Mouse (Mus musculus) liver, embryonic 12.5 days (tissue): ENCODE data around the gene Tiprl. TPM values are rescaled to one million over a fixed set of nuclear protein-coding genes. Genes with fewer than 3 reads are reported as not detected.

Experiments used
- ATAC-seq: fragments of 200-750 bp; cut with Nextera tagmentation; 2 replicates; pipeline ENCODE4 v1.8.0; 2017; ENCODE audit warnings: moderate number of reproducible peaks, mild to moderate bottlenecking, moderate library complexity
- H3K27ac ChIP-seq: fragments of 300-500 bp; sonication (generic); 2 replicates; pipeline ENCODE4 v1.5.1; 2016; ENCODE audit warnings: mild to moderate bottlenecking
- H3K27me3 ChIP-seq: fragments of 300-500 bp; sonication (generic); replicated peaks from 2 replicates; pipeline ENCODE4 v1.6.1; 2016; ENCODE audit warnings: mild to moderate bottlenecking, moderate library complexity
- H3K36me3 ChIP-seq: fragments of 300-500 bp; sonication (generic); 2 replicates; pipeline ENCODE4 v1.6.1; 2016; ENCODE audit warnings: mild to moderate bottlenecking, moderate library complexity
- H3K4me1 ChIP-seq: fragments of 300-500 bp; sonication (generic); 2 replicates; pipeline ENCODE4 v1.6.1; 2016
- H3K4me2 ChIP-seq: fragments of 300-500 bp; sonication (generic); 2 replicates; pipeline ENCODE4 v1.6.1; 2016; ENCODE audit warnings: mild to moderate bottlenecking, moderate library complexity
- H3K4me3 ChIP-seq: fragments of 300-500 bp; sonication (generic); 2 replicates; pipeline ENCODE4 v1.5.1; 2016; ENCODE audit warnings: mild to moderate bottlenecking, moderate library complexity
- H3K9ac ChIP-seq: fragments of 300-500 bp; sonication (generic); 2 replicates; pipeline ENCODE4 v1.6.1; 2016; ENCODE audit warnings: mild to moderate bottlenecking, moderate library complexity
- H3K9me3 ChIP-seq: fragments of 300-500 bp; sonication (generic); replicated peaks from 2 replicates; pipeline ENCODE4 v1.6.1; 2016; ENCODE audit warnings: mild to moderate bottlenecking, moderate library complexity
- WGBS: fragments of 180-500 bp; shearing (Covaris S2); methylation state at CpG from one replicate; pipeline ENCODE4 v1.1.7; 2016; ENCODE audit not compliant: insufficient replicate concordance; 5-methylcytosine and 5-hydroxymethylcytosine counted together
- polyA plus RNA-seq: library from polyadenylated mRNA; unstranded; fragments of >200 nt; fragmentation: Nextera tagmentation; extraction: Ambion mirVana; gene quantifications from 2 replicates; pipeline ENCODE4 v1.2.1, GENCODE M21; 2016

Gene Tiprl
- 55.9 and 58.7 TPM in 2 replicates for polyA plus RNA-seq

DNA sequence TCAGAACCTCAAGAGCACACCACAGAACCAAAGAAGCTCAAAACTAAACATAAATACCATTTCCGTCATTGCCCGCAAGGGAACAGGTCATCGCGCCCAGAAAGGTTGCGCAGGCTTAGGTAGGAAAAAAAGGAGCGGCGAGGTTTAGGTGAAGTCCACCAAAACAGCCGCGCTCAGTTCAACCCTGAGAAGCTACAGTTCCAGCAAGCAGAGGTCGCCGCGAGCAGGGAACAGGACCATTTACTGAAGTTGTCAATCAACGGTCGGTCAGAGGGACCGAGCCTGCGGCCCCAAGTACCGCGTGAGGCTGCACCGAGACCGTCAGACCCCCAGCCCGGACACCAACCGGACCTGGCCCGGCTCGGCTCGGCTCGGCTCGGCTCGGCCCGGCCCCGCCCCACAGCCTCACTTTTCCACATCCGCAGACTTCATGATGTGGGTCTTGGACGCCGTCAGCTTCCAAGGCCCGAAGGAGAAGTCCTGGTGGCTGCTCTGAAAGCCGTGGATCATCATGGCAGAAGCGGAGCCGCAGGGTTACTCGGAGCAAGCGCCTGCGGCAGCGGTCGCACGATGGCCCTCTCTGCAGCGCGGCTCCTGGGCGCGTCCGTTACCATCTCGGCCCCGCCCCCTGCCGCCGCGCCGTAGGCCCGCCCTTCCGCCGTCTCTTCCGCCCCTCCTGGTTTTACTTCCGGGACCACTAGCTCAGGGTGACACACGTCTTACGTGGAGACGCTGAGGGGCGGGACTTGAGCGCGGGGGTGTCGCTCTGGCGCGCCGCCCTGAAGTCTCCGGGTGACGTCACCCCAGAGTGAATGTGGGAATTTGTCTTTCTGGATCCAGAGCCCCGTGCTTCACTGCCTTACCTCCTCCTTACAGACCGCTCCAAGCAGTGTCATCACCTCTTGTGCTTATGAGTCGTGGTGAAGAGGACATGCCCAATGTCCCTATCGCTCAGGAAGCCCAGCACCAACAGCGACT lies at the start of gene Tiprl:
Gene Tiprl, minus strand, starts transcription at position 676 of the 978 bp plus-strand sequence.
- H3K9me3 ChIP-seq, result no peaks in the 10 kb centered on the region
- peak within 1 kb of the TSS; percentile 95 for H3K9ac ChIP-seq
- peak; percentile 99 for ATAC-seq
- no peaks in the 10 kb centered on the region for H3K27me3 ChIP-seq
- under 1% methylated on average over 76 of the region's 76 CpGs for WGBS
- H3K4me3 ChIP-seq, result peak within 1 kb of the TSS; percentile 95
- H3K27ac ChIP-seq, result peak within 1 kb of the TSS; percentile 94
- H3K4me1 ChIP-seq, result peaks cover 30% of the 10 kb centered on the region
- peak within 1 kb of the TSS; percentile 90 for H3K4me2 ChIP-seq
- H3K36me3 ChIP-seq, result no peaks in the 10 kb centered on the region

- Histone ChIP-seq H3K27me3 (peaks cover 58% of the 10 kb centered on the region), H3K4me3 (no peak overlapping the region), H3K9ac (no peak overlapping the region), H3K4me2 (no peak overlapping the region), H3K36me3 (no peaks in the 10 kb centered on the region), H3K4me1 (peaks cover 7% of the 10 kb centered on the region; the same call in 1 of the 2 replicates), H3K9me3 (no peaks in the 10 kb centered on the region), H3K27ac (no peak overlapping the region)
- ATAC-seq, result no peak
- 49% methylated on average over 7 of the region's 7 CpGs for WGBS
Observed at GRCm38 (mm10) chr1:165284096-165284495, 47.3 kb upstream of the Tiprl start.

DNA sequence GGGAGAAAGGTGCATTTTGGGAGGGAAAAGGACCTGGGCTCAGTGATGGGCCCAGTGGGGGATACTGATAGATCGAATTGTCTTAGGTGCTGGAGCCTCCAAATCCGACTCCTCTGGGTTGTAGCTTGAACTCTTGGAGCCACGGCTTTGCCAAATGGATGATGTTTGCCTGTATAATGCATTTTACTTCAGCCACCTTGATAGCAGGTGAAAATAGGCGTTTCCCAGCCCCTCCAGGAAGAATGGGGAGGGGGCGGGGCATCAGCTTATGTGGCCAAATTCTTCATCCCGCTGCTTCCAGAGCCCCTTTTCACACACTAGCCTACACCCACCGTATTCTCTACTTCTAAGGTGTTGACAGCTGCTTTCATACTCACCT lies 46.2 kb upstream of the Tiprl start:
- Histone ChIP-seq H3K4me2 (peak overlapping the region; percentile 68; the same call in 1 of the 2 replicates), H3K4me3 (peak overlapping the region; percentile 52; the same call in 1 of the 2 replicates)
- WGBS, result 23% methylated on average over 7 of the region's 7 CpGs

GRCm38 (mm10) chr1:165282222-165282966 lies 45.6 kb upstream of the Tiprl start:
- ATAC-seq, result no peak; the same call in 1 of the 2 replicates
- WGBS, result under 1% methylated on average over 35 of the region's 35 CpGs
- Histone ChIP-seq H3K27ac (no peak overlapping the region), H3K9me3 (no peaks in the 10 kb centered on the region), H3K36me3 (no peaks in the 10 kb centered on the region), H3K9ac (peak overlapping the region; percentile 33; the same call in 1 of the 2 replicates), H3K27me3 (peaks cover 58% of the 10 kb centered on the region), H3K4me2 (peak overlapping the region; percentile 68), H3K4me1 (peaks cover 7% of the 10 kb centered on the region; the same call in 1 of the 2 replicates), H3K4me3 (peak overlapping the region; percentile 52)

More for the DNA sequence above, 46.2 kb upstream of the Tiprl start:
- peaks cover 58% of the 10 kb centered on the region for H3K27me3 ChIP-seq
- H3K9me3 ChIP-seq, result no peaks in the 10 kb centered on the region
- no peaks in the 10 kb centered on the region for H3K36me3 ChIP-seq
- H3K4me1 ChIP-seq, result peaks cover 7% of the 10 kb centered on the region; the same call in 1 of the 2 replicates
- H3K9ac ChIP-seq, result no peak overlapping the region
- ATAC-seq, result no peak
- H3K27ac ChIP-seq, result no peak overlapping the region

DNA sequence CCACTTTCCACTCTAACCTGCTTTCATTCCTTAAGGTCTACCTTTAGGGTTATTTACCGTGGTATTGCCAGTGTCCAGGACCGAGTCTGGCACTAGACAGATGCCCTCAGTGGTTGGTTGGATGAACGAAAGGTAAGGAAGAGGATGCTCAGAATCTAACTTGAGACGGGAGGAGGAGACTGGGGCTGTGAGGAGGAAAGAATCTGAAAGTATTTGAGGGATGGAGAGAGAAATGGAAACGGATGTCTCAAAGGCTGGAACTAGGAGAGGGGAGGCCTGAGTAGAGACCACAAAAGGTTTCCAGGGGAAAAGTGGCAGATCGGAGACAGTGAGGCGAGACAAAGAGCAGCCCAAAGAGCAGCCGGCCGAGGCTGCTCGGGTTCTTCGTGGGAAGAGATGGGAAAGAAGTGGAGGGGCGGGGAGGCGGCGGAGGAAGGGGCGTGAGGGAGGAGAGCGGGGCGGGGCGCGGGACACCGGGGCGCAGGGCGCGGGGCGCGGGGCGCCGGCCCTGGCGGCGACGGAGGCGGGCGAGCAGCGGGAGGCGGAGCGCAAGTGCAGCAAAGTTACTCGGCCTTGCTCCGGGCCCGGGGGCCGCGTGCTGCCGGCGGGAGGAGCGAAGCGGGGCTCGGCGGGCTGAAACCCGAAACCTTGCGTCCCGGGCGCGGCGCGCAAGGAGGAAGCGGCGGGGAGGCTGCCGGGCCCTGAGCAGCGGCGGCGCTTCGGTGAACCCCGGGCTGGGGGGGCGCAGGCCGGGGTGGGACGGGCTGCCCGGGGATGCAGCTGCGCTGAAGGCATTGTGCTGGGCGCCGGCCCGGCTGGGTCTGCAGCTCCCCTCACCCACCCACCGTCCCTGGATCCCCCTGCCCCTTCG lies 44.8 kb upstream of the Tiprl start:
- WGBS, result 2% methylated on average over 56 of the region's 71 CpGs
- Histone ChIP-seq H3K9ac (peak overlapping the region; percentile 33; the same call in 1 of the 2 replicates), H3K27ac (no peak overlapping the region), H3K4me3 (peak overlapping the region; percentile 52), H3K9me3 (no peaks in the 10 kb centered on the region), H3K36me3 (no peaks in the 10 kb centered on the region), H3K4me2 (peak overlapping the region; percentile 68), H3K4me1 (peaks cover 7% of the 10 kb centered on the region; the same call in 1 of the 2 replicates), H3K27me3 (peaks cover 58% of the 10 kb centered on the region)
- peak; percentile 35; the same call in 1 of the 2 replicates for ATAC-seq

GRCm38 (mm10) chr1:165280741-165281140 lies 43.9 kb upstream of the Tiprl start:
- no peak overlapping the region for H3K4me3 ChIP-seq

GRCm38 (mm10) chr1:165274946-165275345 lies 38.1 kb upstream of the Tiprl start:
- H3K4me3 ChIP-seq, result no peak overlapping the region
- ATAC-seq, result no peak
- no peaks in the 10 kb centered on the region for H3K36me3 ChIP-seq
- H3K4me1 ChIP-seq, result no peaks in the 10 kb centered on the region
- H3K27ac ChIP-seq, result no peak overlapping the region
- no peak overlapping the region for H3K4me2 ChIP-seq
- H3K9ac ChIP-seq, result no peak overlapping the region
- 68% methylated on average over 6 of the region's 6 CpGs for WGBS
- peaks cover 5% of the 10 kb centered on the region for H3K27me3 ChIP-seq
- H3K9me3 ChIP-seq, result no peaks in the 10 kb centered on the region

More at GRCm38 (mm10) chr1:165280741-165281140, 43.9 kb upstream of the Tiprl start:
- 66% methylated on average over 10 of the region's 10 CpGs for WGBS
- ATAC-seq, result no peak
- Histone ChIP-seq H3K4me1 (peaks cover 7% of the 10 kb centered on the region; the same call in 1 of the 2 replicates), H3K9ac (no peak overlapping the region), H3K9me3 (no peaks in the 10 kb centered on the region), H3K36me3 (no peaks in the 10 kb centered on the region), H3K27ac (no peak overlapping the region), H3K27me3 (peaks cover 58% of the 10 kb centered on the region), H3K4me2 (no peak overlapping the region)

DNA sequence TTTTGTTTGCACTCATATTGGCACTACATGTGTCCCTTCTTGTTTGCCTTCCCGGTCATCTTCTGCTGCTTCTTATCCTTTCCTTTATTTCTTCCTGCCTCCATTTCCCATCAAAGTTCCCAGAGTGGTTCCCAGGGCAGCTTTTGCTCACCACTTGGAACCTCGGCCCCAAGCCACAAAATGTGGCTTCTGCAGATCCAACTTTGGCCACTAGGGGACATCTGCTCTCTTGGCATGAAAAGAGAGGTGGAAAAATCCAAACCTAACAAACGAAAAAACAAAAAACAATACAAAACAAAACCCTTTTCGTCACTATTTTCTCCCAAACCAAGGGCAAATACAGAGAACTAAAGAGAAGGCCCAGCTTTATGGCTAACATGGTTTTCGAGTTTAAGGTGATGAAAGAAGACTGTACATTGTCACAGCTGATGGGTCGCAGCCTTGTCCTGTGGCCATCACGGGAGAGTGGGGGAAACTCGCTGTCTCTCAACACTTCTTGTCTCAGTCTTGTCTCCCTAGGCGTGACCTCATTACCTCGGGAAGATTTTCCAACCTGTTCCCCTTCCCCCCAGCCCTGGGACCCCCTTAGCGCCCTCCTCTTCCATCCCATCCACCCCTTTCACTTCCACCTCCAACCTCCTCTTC lies 15.4 kb upstream of the Tiprl start:
- no peak overlapping the region for H3K27ac ChIP-seq
- H3K9me3 ChIP-seq, result no peaks in the 10 kb centered on the region
- WGBS, result 37% methylated on average over 11 of the region's 11 CpGs
- H3K4me2 ChIP-seq, result peak overlapping the region; percentile 32; the same call in 1 of the 2 replicates
- no peak for ATAC-seq
- H3K4me1 ChIP-seq, result no peaks in the 10 kb centered on the region
- no peaks in the 10 kb centered on the region for H3K36me3 ChIP-seq
- H3K4me3 ChIP-seq, result no peak overlapping the region
- H3K9ac ChIP-seq, result no peak overlapping the region
- H3K27me3 ChIP-seq, result 0 out of 2 replicates have a peak, but pooled peaks cover 3% of the 10 kb centered on the region

- 75% methylated on average over 2 of the region's 2 CpGs for WGBS
- no peak for ATAC-seq
Observed at GRCm38 (mm10) chr1:165250546-165250945, 13.8 kb upstream of the Tiprl start.

DNA sequence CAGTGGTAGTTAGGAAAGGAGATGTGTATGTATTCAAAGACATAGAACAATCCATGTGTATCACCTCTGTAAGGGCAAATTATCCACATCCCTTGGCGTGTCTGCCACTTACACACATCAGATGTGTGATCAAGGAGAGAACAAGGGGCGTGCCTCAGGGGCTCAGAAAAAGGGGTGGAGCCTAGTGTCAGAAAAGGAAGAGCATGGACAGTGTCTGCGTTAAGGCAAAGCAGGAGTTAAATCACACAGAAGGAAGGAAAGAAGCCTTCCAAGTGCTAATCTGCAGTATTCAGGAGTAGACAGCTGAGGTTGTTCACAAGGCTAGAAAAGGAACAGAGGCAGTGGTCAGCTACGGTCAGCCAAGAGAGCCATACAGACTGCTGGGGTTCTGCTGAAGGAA lies 12.0 kb upstream of the Tiprl start:
- WGBS, result 30% methylated on average over 4 of the region's 4 CpGs
- H3K9me3 ChIP-seq, result no peaks in the 10 kb centered on the region
- no peak overlapping the region for H3K9ac ChIP-seq
- no peak overlapping the region for H3K4me2 ChIP-seq
- H3K36me3 ChIP-seq, result no peaks in the 10 kb centered on the region
- no peak overlapping the region for H3K4me3 ChIP-seq
- H3K27me3 ChIP-seq, result 0 out of 2 replicates have a peak, but pooled peaks cover 3% of the 10 kb centered on the region
- ATAC-seq, result no peak
- no peaks in the 10 kb centered on the region; the same call in 1 of the 2 replicates for H3K4me1 ChIP-seq
- no peak overlapping the region for H3K27ac ChIP-seq

More at GRCm38 (mm10) chr1:165250546-165250945, 13.8 kb upstream of the Tiprl start:
- no peak overlapping the region for H3K27ac ChIP-seq
- H3K27me3 ChIP-seq, result 0 out of 2 replicates have a peak, but pooled peaks cover 3% of the 10 kb centered on the region
- H3K4me2 ChIP-seq, result no peak overlapping the region
- no peaks in the 10 kb centered on the region for H3K4me1 ChIP-seq
- no peak overlapping the region for H3K9ac ChIP-seq
- H3K4me3 ChIP-seq, result no peak overlapping the region
- H3K9me3 ChIP-seq, result no peaks in the 10 kb centered on the region
- no peaks in the 10 kb centered on the region for H3K36me3 ChIP-seq
